Mouse (Mus musculus): ENCODE measurements around the gene Krtap2-4.
"Not testable (repeated sequence)": the region's sequence is repeated elsewhere in the genome, so short reads cannot be mapped to it uniquely, and the experiment has no call there.

Gene Krtap2-4

GRCm38 (mm10) chr11:99614796-99615363 is at the start of gene Krtap2-4:
Gene Krtap2-4, minus strand, starts transcription at chr11:99614846.
- in situ Hi-C loops (cut with MboI; ENCODE audit: unreplicated experiment in 2 of 2), result no loop called here

- in situ Hi-C loops (cut with MboI; ENCODE audit: unreplicated experiment in 2 of 2), result no loop called here
Measured at GRCm38 (mm10) chr11:99662802-99663201, 48.2 kb upstream of the Krtap2-4 start.

- in situ Hi-C loops (cut with MboI; ENCODE audit: unreplicated experiment in 2 of 2), result no loop called here
Measured at GRCm38 (mm10) chr11:99659256-99659655, 44.6 kb upstream of the Krtap2-4 start.

GRCm38 (mm10) chr11:99658467-99659010 is 43.9 kb upstream of the Krtap2-4 start, which contains the start of gene Gm11563:
Gene Gm11563, minus strand, starts transcription at chr11:99658960.
- in situ Hi-C loops (cut with MboI; ENCODE audit: unreplicated experiment in 2 of 2), result not testable (repeated sequence)

- in situ Hi-C loops (cut with MboI; ENCODE audit: unreplicated experiment in 2 of 2), result no loop called here
Measured at GRCm38 (mm10) chr11:99657051-99657450, 42.4 kb upstream of the Krtap2-4 start.

- in situ Hi-C loops (cut with MboI; ENCODE audit: unreplicated experiment in 2 of 2), result no loop called here
Measured at GRCm38 (mm10) chr11:99650136-99650535, 35.5 kb upstream of the Krtap2-4 start, which contains the start of gene Gm11555. Gene Gm11555, minus strand, starts transcription at chr11:99650236.

- in situ Hi-C loops (cut with MboI; ENCODE audit: unreplicated experiment in 2 of 2), result no loop called here
Measured at GRCm38 (mm10) chr11:99646444-99646843, 31.8 kb upstream of the Krtap2-4 start.

GRCm38 (mm10) chr11:99644351-99644750 is 29.7 kb upstream of the Krtap2-4 start:
- in situ Hi-C loops (cut with MboI; ENCODE audit: unreplicated experiment in 2 of 2), result no loop called here

- in situ Hi-C loops (cut with MboI; ENCODE audit: unreplicated experiment in 2 of 2), result not testable (repeated sequence)
Measured at GRCm38 (mm10) chr11:99643635-99644139, 29.0 kb upstream of the Krtap2-4 start, which contains the start of gene Krtap4-7. Gene Krtap4-7, minus strand, starts transcription at chr11:99644089.

- in situ Hi-C loops (cut with MboI; ENCODE audit: unreplicated experiment in 2 of 2), result no loop called here
Measured at GRCm38 (mm10) chr11:99640926-99641325, 26.3 kb upstream of the Krtap2-4 start.

GRCm38 (mm10) chr11:99637086-99637485 is 22.4 kb upstream of the Krtap2-4 start:
- in situ Hi-C loops (cut with MboI; ENCODE audit: unreplicated experiment in 2 of 2), result no loop called here

GRCm38 (mm10) chr11:99634653-99635134 is 20.0 kb upstream of the Krtap2-4 start, which contains the start of gene Krtap4-2:
Gene Krtap4-2, minus strand, starts transcription at chr11:99635084.
- in situ Hi-C loops (cut with MboI; ENCODE audit: unreplicated experiment in 2 of 2), result no loop called here

GRCm38 (mm10) chr11:99633293-99633692 is 18.6 kb upstream of the Krtap2-4 start:
- in situ Hi-C loops (cut with MboI; ENCODE audit: unreplicated experiment in 2 of 2), result no loop called here

GRCm38 (mm10) chr11:99630890-99631289 is 16.2 kb upstream of the Krtap2-4 start:
- in situ Hi-C loops (cut with MboI; ENCODE audit: unreplicated experiment in 2 of 2), result no loop called here

- in situ Hi-C loops (cut with MboI; ENCODE audit: unreplicated experiment in 2 of 2), result no loop called here
Measured at GRCm38 (mm10) chr11:99628138-99628537, 13.5 kb upstream of the Krtap2-4 start, which contains the start of gene Krtap4-1. Gene Krtap4-1, minus strand, starts transcription at chr11:99628238.

- in situ Hi-C loops (cut with MboI; ENCODE audit: unreplicated experiment in 2 of 2), result no loop called here
Measured at GRCm38 (mm10) chr11:99620335-99620734, 5.7 kb upstream of the Krtap2-4 start, which contains the start of gene Gm11562. Gene Gm11562, minus strand, starts transcription at chr11:99620435.

GRCm38 (mm10) chr11:99610089-99610488 is 4.6 kb downstream of the Krtap2-4 start, which contains the start of gene Gm11937:
Gene Gm11937, minus strand, starts transcription at chr11:99610189.
- in situ Hi-C loops (cut with MboI; ENCODE audit: unreplicated experiment in 2 of 2), result not testable (repeated sequence)

- in situ Hi-C loops (cut with MboI; ENCODE audit: unreplicated experiment in 2 of 2), result no loop called here
Measured at GRCm38 (mm10) chr11:99609126-99609525, 5.5 kb downstream of the Krtap2-4 start.

GRCm38 (mm10) chr11:99603208-99603607 is 11.4 kb downstream of the Krtap2-4 start, which contains the start of gene Gm11938:
Gene Gm11938, minus strand, starts transcription at chr11:99603308.
- in situ Hi-C loops (cut with MboI; ENCODE audit: unreplicated experiment in 2 of 2), result not testable (repeated sequence)

GRCm38 (mm10) chr11:99597742-99598141 is 16.9 kb downstream of the Krtap2-4 start, which contains the start of gene Krtap9-3:
Gene Krtap9-3, minus strand, starts transcription at chr11:99598105.
- in situ Hi-C loops (cut with MboI; ENCODE audit: unreplicated experiment in 2 of 2), result not testable (repeated sequence)

GRCm38 (mm10) chr11:99590981-99591380 is 23.7 kb downstream of the Krtap2-4 start, which contains the start of gene Krtap1-3:
Gene Krtap1-3, minus strand, starts transcription at chr11:99591339.
- in situ Hi-C loops (cut with MboI; ENCODE audit: unreplicated experiment in 2 of 2), result no loop called here

All from v-Abl transformed pro-B cells (cell line).